Mouse (Mus musculus) lung, postnatal 4 days (tissue): ENCODE measurements around the gene Twf1.
A peak's percentile ranks its signal among the peaks of the same experiment; 100 is the strongest.

Experiments
- DNase-seq, 2 experiments: peaks; one replicate each; pipeline ENCODE4 v3.0.0; 2021

The Twf1 gene

GRCm38 (mm10) chr15:94571501-94571900 is 18.2 kb downstream of the Twf1 start:
- no peak for DNase-seq

- DNase-seq = no peak
Measured at GRCm38 (mm10) chr15:94568496-94569182, 21.1 kb downstream of the Twf1 start.

DNA sequence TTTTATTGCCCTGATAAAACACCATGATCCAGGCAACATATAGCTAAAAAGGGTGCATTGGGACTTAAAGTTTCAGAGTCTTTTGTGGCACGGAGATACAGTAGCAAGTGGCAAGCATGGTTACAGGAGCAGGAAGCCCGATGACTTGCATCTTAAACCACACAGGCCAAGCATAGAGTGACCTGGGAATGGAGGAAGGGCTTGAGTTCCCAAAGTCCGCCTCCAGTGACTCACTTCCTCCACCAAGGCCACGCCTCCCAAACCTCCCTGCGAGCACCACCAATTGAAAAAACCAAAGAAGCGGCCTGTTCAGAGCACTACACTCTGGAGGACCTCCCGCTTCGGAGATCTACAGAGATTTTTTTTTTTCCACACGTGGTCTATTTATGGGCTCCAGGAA is 23.8 kb downstream of the Twf1 start:
- no peak for DNase-seq

GRCm38 (mm10) chr15:94564909-94565308 is 24.8 kb downstream of the Twf1 start:
- no peak for DNase-seq

GRCm38 (mm10) chr15:94558895-94559656 is 30.6 kb downstream of the Twf1 start:
- no peak for DNase-seq

DNA sequence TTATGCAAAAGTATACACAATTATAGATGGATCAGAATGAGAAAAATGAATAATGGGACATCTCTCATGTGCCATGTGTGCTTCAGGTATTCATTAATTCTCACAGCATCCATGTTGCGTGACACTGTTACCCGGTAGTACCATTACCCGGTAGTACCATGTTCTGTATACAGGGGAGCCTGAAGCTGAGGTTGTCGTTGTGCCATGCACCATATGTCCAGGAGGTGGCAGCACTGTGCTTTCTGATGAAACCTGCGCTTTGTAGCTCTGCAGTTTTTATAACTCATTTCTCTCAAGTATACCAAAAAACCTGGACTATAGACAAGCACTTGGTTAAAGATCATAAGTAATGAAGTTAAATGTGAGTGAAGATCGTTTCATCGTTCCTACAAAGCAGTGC is 32.2 kb downstream of the Twf1 start:
- peak; percentile 72 to 87 for DNase-seq

GRCm38 (mm10) chr15:94553536-94553935 is 36.2 kb downstream of the Twf1 start:
- DNase-seq = no peak

DNA sequence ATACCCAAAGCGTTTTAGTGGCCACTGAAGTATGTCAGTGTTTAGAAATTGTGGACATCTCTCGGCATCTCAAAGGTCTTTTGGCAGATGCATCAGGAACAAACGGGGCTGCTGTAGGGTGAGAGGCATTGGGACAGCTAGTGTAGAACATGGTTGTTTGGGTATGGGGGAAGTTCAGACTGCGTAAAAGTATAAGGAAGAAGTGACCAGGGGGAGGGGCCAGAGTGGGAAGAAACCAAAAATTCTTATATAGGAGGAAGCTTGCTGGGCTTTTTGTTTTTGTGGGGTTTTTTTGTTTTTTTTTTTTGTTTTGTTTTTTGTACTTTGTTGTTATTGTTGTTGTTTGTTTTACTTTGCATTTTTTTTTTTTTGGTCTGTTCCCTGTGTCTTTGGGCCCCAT is 44.8 kb downstream of the Twf1 start:
- no peak for DNase-seq

GRCm38 (mm10) chr15:94544052-94544636 is 45.5 kb downstream of the Twf1 start:
- DNase-seq = no peak

DNA sequence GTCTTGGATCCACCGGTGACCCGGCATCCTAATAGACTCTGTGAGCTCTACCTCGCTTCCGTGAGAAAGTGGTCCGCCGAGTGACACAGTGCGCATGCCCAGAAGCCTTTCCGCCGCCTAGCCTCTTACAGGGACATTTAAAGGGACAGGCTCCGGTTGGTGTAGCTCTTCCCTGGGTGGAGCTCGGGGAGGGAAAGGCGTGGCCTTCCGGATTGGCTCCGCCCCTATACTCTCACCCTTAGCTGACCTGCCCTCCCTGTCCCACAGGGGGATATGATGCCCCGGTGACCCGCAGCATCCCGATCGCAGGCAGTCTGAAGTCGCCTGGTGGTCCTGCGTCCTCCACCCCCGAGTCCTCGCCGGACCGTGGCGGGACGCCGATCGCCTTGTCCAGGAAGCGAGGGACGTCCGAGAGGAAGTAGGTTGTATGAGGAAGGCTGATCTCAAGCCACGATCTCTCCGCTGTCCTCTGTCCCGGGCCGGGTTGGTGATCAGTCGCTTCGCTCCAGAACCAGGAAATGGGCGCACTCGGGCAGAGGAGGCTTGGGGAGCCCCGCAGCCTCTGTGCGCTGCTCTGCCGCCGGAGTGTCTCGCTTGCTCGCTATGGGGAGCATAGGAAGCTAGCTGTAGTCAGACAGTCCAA is 46.2 kb downstream of the Twf1 start, which contains the start of the genes Pus7l and Irak4:
Gene Pus7l, minus strand, starts transcription at position 139 of the 643 bp plus-strand sequence.
Gene Irak4, plus strand, starts transcription at position 235 of the 643 bp plus-strand sequence.
- DNase-seq = peak; percentile 95

GRCm38 (mm10) chr15:94542567-94543408 is 46.9 kb downstream of the Twf1 start:
- DNase-seq = no peak

- no peak for DNase-seq
Measured at GRCm38 (mm10) chr15:94539296-94539695, 50.4 kb downstream of the Twf1 start.

GRCm38 (mm10) chr15:94535521-94535920 is 54.2 kb downstream of the Twf1 start:
- no peak for DNase-seq

- no peak for DNase-seq
Measured at GRCm38 (mm10) chr15:94532956-94533355, 56.7 kb downstream of the Twf1 start.

DNA sequence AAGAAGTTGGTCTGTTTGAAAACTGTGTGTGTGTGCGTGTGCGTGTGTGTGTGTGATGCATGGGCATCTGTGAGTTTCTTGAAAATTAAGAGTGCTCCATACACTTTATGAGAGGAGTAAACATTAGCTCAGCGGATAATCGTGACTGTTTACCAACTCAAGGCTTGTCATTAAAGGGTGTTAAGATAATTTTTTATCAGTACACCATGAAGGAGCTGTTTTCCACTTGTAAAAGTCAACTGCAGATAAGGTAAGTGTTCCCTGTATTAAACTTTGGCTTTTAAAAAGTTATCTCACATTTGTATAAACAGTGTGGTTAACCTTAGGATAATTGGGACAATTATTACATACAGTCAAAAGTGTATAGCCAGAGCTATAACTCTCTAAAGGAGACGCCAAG is 57.4 kb downstream of the Twf1 start:
- DNase-seq = no peak

GRCm38 (mm10) chr15:94530519-94530918 is 59.2 kb downstream of the Twf1 start:
- DNase-seq = no peak
